Mouse (Mus musculus) adrenal gland, postnatal 25 days (tissue): ENCODE results near the gene Prr15l. TPM values are rescaled to one million over a fixed set of nuclear protein-coding genes. Genes with fewer than 3 reads are reported as not detected.

ENCODE experiments used
- DNase-seq: peaks from one replicate; pipeline ENCODE4 v3.0.0; 2021; ENCODE audit warnings: mixed read lengths
- total RNA-seq: library from RNA; stranded (reverse); gene quantifications from 2 replicates; pipeline ENCODE4 v1.2.3, GENCODE M21; 2021

Prr15l gene
- total RNA-seq, 1 experiment from 2014 or later: 0.27 TPM

DNA sequence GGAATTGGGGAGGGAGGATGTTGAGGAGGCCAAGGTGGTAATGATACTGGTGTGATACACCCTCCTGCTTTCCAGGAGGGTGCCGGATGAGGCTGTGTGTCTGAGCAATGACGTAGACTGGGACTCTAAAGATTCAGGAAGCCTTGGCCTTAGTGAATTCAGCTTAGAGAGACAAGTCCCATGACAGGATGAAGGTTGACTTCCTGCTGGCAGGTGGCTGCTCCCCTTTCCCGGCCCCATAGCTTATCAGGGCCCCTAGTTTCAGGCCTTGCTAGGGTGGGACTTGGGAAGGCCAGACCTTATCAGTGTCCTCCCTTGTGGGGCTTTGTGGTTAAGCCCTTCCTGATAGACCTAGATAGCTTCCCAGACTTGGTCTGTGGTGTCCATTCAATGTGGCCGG, 19.9 kb downstream of the Prr15l start:
- no peak for DNase-seq

DNA sequence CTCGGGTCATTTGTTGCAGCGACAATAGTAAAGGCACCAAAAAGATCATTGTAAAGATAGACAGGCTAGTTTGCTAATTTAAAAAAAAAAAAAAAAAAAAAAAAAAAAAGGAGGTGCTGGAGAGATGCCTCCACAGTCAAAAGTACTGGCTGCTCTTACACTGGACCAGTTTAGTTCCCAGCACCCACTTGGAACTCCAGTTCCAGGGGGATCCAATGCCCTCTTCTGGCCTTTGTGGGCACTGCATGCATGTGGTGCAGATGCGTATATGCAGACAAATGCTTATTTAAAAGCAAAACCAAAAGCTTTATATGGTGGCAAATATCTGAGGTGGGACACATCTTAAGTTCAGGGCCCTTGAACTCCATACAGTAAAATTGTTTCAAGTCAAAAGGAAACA, 22.9 kb downstream of the Prr15l start:
- no peak for DNase-seq

DNA sequence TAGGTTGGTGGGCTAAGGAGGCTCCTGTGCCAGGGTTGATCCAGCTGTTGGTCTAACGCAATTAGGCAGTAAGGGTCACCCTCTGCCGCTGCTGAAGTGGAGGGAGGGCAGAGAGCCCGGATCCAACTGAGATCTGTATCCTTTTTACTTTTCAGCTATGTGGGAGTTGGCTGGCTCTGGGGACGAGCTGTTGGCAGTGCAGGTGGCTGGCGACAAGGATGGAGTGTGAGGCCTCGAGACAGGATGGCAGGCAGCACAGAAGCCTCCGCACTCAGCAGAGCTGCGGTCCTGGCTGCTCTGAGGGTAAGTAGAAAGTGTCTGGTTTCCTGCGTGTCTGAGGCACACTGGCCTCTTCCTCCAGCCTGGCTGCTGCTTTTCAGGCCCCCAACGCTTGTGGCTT, 24.5 kb downstream of the Prr15l start:
- no peak for DNase-seq

DNA sequence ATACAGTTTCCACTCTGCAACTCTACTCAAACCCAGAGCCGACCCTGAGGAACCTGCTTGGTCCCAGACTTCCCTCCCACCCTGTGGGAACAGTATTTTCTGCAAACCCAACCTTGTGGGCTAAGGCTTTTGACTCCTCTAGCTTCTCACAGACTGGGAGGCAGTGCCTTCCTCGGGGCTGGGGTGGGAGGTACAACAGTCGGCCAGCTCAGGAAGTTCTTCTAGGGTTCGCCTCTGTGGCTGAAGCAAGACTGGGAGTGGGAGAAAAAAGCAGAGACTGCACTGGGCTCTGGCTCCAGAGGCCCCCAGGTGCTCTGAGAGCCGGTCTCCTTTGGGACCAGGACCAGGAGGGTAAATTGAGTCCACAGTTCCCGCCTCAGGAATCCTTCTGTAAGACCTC, 25.0 kb downstream of the Prr15l start:
- no peak for DNase-seq

DNA sequence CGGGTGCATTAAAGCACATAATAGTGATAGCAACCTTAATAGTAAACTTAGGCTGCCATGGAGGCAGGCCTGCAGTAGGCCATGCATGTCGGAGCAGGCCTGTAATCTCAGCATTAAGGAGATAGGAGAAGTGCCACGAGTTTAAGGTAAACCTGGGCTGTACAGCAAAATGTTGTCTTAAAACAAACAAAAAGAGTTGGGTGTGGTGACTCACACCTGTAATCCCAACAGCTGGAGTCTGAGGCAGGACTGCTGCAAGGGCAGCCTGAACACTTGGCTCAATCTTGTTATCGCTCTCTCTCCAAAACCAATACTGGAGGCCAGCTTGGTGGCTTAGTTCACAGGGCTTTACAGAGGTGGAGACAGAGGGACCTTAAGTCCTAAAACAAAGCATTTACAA, 27.2 kb downstream of the Prr15l start:
- DNase-seq: no peak

DNA sequence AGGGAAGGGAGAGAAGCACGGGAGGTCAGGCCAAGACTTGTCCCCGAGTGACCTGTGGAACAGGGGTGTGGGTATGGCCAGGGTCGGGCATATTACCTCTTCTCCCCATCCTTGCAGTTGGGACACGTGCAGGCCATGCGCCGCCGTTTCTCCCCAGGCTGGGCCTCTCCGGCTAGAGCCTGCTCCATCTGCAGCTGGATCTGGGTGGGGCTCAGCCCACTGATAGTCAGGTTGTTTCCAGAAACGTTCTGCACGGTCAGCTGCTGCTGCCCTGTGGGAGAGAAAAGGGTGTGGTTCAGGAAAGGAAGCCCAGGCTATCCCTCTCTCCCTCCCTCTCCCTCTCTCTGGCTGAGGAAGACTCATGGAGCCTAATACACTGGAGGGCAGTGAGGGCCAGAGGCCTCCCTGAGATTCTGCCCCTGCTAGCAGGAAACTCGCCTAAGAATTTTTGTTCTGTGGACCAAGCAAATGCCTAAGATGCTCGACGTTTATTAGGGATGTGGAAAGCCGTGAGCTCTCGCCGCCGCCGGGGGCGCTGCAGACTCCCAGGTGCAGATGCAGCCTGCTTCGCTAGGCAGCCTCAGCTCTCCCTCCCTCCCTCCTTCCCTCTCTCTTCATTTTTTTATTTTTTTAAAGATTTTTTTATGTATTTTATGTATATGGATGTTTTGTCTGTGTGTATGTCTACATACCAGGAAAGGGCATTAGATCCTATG, 28.3 kb downstream of the Prr15l start:
- DNase-seq: no peak

DNA sequence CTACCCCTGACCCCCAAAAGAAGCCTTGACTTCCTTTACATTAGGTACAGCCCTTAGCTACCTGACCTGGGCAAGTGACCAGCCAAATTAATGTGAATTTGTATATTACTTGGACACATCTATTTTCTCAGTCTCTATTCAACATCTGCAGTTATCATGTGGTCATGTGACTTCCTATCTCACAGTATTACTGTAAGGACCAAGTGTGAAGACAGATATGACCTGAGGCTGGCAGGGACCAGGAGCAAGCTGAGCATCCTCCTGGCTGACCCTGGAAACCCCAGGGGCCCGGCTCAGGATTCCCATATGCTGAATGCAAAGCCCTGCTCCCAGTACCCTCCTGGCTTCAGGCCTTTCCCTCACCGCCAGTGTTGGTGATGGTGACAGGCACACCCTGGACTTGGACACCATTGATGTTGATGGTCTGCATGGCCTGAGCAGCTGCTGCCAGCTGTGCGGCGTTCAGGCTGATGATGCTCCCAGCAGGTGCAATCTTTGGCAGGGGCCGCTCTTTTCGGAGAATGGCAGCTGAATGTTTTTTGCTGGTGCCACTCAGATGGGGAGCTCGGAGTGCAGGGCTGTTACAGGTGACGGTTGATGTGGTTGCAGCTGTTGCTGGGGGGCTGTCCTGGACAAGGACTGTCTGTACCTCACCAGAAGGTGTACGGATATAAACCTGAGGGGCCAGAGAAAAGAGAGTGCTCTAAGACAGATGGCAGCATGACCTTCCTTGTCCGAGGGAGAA, 29.3 kb downstream of the Prr15l start:
- no peak for DNase-seq

DNA sequence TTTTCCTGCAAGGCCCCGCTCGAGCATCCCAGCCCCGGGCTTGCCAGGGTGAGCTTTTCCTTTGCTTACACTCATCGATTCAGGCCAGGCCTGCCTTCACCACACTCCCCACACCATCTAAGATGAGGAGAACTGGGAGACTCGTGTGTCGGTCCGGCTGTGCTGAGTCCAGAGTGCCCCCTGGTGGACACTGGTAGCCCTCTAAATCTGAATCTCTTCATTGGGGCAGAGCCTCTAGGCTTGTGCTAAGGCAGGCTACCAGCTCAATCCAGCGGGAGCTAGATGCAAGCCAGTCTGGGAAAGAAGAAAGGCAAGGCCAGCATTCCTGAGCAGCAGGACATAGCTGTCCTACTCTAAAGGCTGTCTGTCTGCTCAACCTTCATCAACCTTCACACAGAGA, 35.7 kb downstream of the Prr15l start:
- peak; percentile 89 for DNase-seq

DNA sequence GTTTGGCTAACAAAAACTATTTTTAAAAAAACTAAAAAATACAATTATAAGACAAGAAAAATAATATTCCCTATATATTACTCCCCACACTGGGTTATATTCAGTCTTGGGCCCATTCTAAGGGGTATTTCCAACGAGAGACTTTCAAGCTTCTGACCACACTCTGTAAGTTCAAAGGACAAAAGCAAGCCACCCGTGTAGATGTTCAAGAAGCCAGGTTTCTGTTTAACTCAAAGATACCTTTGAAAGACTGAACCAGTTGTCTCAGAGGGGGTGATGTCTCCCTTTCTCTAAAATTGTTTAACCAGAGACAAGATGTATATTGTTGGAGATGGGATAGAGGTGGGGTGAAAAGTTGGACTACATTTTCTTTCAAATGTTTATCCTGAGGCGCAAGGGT, 38.3 kb downstream of the Prr15l start:
- DNase-seq: no peak

DNA sequence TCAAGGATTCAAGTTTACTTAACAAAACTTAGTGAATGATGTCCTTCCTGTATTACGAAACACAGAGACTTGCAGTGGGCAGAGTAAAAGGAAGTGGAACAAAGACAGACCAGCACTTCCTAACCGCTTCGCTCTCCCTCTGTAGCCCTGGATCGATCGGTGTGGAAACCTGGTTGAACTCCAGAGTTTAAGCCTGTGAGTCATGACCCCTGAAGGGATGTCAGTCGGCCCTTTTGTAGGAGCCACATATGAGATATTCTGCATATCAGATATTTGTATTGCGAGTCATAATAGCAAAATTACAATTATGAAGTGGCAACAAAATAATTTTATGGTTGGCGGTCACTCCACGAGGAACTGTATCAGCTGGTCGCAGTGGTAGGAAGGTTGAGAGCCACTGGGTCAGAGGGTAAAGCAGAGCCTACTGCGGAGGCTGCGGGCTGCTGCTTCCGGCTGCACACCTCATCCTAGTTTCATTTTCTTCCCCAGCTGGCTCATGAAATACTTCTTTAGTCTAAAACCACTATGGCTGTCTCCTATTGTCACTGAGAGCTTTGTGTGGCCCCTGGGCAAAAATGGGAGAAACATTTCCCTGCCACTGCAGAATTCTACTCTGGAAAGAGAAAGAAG, 39.1 kb downstream of the Prr15l start:
- DNase-seq: no peak

DNA sequence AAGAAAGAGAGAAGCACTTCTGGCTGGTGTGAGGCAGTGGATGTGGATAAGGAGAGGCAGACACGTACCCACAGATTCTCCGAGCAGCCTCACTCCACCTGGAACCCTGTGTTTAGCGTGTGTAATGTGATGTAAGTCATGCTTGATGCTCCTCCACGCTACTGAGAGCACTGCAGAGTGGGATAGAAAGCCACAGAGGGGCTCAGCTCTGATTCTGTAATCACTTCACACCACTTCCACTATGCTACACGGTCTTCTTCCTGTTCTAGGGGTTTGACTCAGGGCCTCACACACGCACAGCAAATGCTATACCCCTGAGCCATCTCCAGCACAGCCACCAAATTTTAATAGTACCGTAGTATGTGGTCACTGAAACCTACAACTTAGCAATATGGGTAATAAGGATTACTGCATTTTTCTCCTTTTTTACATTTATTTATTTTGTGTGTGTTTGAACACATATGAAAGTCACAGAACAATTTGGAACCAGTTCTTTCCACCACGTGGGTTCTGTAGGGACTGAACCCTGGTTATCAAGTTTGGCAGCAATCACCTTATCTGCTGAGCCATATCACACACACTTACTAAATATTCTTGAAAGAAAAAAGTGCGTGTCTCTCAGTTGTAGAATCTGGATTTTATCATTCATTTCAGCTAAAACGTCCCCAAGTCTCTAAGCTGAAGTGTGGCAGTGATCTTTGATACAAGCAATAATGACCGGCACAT, 39.8 kb downstream of the Prr15l start:
- DNase-seq: no peak

DNA sequence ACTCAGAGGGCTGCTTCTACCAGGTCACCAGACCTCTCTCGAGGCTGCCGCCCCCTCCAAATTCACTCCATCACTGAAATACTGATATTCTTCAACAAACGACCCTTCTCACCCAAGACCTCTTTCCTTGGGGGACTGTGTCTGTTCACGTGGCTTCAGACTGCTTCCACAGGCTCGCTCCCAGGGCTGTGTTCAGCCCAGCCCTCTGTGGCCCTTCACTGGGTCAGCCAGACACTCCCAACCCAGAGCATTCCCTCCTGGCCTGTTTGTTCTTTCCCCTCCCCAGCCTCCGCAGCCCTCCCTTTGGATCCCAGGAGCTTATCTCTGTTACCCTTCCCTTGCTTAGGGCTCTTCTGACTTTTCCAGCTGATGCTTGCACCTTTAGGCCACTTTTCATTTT, 40.6 kb downstream of the Prr15l start:
- DNase-seq: no peak

DNA sequence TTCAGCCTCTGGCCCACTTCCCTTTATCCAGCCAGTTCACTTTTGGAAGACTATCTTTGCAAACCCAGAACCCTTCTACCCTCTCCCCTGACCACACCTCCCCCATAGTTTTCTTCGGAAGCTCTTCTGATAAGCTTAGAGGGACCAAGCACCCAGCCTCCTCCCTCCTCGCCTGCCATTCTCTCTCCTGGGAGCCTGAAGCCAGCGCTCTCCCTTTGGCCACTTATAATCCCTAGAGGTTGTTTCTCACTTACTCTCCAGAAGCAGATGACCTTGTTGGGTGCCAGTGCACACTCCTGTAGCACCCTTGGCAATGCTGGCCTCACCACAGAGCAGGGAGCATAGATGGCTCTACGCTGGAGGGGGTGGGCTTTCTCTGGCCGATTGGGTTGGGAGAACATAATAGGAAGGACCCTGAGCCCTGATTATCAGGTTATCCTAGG, 41.4 kb downstream of the Prr15l start:
- DNase-seq: no peak

DNA sequence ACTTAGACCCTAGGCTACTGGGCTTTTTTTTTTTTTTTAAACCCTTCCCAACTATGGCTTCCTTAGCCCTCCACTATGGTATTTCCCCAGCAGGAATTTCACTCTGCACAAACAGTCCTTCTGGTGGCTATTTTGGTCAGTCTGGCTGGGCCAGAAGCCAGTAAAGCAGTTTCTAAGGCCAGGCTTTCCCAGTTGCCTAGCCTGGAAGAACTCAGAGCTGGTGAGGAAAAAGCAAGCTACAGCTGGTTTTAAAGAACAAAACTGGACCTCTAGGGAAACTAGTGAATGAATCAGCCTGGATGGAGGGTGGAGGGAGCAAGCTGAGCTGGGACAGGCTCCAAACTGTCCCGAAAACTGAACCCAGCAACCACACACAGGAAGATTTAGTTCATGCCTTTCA, 41.8 kb downstream of the Prr15l start:
- no peak for DNase-seq

DNA sequence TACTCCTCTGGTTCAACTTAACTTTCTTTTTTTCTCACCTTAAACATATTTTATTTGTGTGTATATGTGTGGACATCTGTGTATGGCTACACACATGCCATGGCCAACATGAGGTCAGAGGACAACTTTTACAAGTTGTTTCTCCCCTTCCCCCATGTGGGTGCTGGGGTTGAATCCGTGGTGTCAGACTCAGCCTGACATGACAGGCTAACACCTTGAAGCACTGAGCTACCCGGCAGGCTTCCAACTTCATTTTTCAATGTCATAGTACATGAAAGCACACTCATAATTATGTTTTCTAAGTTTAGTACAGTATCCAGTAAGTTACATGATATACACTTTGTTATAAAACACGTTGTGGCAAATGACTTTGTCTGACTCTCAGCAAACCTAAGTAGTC, 42.4 kb downstream of the Prr15l start:
- DNase-seq: no peak

DNA sequence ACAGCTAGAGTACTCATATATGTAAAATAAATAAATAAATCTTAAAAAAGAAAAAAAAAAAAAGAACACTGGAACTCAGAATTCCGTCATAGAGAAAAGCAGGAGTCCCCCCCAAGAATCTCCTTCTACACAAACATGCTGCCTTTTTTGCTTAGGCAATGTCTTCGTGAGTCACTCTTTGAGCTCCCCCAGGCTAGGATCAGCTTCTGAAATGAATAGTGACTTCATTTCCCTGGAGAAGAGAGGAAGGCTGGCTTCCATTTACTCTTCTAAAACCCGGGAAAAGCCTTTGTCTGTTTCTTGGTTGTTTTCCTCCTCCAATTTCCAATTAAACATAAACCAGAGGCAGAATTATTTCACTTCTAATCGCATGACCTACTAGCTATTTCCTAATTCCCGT, 45.0 kb downstream of the Prr15l start:
- DNase-seq: no peak

DNA sequence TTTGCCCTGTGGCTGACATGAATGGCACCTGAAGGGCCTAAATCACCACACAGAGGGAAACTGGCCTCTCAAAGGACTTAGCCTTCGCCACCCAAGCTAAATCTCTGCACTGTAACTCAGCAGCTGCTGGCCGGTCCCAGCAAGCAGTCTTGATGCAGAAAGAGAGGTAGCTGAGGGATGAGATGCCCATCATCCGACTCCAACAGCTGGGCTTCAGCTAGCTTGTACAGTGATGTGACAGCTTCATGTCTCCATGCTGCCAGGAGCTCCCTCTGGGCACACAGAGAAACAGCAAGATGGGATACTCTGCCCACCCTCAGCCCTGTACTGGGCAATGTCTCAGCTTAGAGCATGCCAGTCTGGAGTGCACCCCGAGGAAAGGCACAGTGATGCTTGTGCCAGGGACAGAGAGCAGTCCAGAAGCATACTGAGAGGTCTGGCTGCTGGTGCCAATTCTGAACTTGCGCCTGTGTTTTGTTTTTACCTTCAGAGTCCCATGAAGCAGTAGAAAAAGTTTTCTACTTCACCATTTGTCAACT, 45.6 kb downstream of the Prr15l start:
- DNase-seq: no peak

DNA sequence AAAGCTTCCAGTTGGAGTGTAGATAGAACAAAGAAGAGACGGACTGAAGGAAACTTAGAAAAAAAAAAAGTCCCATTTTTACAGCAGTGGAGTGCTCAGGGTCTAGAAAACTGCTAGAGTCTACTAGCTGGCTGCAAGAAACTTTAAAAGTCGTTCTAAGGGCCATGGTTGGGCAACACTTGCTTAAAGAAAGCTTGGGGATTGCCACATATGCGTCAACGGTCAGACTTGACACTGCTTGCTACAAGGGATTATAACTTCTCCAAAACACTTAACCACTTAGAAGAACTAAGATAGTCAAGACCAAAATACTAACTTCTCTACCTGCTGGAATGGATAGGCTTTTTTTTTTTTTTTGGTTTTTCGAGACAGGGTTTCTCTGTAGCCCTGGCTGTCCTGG, 46.9 kb downstream of the Prr15l start:
- DNase-seq: no peak

DNA sequence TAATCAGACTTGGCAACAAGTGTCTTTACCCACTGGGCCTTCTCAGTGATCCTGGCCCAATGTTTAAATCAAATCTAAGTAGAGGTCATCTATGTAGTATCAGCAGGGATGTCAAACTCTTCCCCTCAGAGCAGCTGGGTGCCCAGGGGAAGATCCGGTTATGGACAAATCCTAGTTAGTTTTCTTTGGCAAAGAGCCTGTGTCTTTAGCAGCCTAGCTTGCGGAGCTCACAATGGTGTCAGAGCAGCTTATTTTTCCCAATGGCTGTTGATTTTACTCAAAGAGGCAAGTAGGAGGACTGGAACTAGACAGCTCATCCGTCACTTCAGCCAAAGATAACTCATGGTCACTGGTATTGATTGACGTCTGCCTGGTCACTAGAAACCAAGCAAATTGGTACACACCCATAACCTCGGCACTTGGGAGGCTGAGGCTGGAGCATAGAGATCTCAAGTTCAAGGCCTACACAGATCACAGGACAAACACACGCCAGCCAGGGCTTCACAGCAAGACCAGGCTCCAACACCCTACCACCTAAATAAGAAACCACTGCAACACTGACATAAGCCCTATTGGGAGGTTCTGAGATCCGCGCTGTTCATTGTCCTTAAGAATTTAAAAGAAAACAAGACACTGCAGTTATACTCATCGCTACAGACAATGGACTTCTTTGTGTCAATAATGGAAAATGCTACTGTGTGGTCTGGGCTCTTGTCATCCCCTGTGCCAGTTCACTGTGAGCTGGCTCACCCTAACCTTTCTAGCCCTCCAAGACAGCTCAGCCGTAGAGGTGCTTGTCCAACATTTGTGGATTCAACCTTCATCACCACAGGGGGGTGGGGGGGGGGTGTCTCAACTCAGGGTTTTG, 47.8 kb downstream of the Prr15l start:
- no peak for DNase-seq

DNA sequence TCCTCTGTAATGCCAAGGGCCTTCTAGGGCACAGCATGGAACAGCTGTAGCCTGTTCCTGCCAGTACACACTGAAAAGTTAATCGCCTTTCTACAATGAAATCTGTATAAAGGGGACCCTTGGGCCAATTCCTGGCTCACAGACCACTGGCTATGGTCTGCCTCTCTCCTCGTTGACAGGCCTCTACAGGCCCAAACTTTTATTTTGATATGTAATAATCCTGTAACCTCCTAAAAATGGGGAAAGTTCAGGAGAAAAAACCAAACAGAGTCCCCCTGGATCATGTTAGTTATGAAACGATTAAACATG, 48.4 kb downstream of the Prr15l start:
- no peak for DNase-seq

DNA sequence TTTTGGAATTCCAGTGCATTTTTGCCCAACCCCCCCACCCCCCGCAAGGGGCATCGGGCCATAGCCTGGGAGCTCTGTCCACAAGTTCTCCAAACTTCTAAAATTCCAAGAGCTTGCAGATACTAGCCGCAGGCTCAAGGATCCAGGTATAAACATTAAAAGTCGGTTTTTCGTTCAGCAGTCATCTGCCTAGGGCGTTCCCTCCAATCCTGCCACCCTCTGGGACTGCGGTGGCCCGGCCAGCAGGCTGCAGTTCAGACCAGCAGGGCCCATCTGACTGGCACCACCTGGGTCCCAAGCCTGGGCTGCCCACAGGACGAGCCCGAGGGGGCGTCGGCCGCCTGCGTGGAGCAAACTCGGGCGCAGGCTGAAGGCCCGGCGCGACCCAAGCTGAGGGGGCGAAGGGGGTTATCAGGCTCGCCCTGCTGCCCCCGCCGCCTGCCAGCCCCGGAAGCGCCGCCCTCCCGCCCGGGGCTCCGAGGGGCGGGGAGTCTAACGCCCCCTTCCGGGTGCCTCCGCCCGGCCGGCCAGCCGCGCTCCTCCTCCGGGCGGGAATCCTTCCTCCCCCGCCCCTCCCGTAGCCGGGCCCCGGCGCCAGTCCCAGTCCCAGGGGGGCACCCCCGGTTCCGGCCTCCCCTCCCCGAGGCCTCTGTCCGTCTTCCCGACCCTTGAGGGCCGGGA, 49.1 kb downstream of the Prr15l start:
- DNase-seq: peak; percentile 90
